Mouse (Mus musculus): ENCODE results near the gene Pknox2.

Gene Pknox2

DNA sequence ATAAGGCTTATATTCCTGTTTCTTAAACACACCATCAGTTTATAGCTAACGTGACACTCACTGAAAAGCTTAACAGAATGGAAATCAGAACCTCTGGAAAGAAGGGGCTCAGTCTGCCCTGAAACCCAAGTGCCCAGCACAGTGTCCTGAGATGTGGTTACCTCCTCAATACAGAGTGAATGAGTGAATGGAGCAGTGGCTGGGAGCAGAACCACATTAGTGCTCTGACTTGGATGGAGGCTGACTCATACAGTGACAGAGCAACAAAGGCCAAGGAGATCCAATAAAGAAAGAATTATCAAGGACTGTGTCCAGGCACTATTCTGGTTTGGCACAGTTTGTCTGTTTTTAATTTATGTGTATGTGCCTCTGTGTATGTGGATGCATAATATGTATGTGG, 101.3 kb downstream of the Pknox2 start:
- TF ChIP-seq CTCF (conservative IDR thresholded peaks at IDR 0.05; ENCODE audit: low read length) (no peak), POU5F1 (IDR thresholded peaks at IDR 0.05; ENCODE audit: borderline replicate concordance, low read length) (no peak), NANOG (IDR thresholded peaks at IDR 0.05; ENCODE audit: borderline replicate concordance, low read length) (no peak)
- Histone ChIP-seq H3K9me3 (ENCODE audit: low read length) (no peaks in the 10 kb centered on the region), H3K36me3 (ENCODE audit: insufficient read depth, low read length) (no peaks in the 10 kb centered on the region), H3K27me3 (ENCODE audit: insufficient read depth, low read length) (peaks cover 5% of the 10 kb centered on the region), H3K4me3 (replicated peaks; ENCODE audit: low read length) (no peak overlapping the region), H3K4me1 (replicated peaks; ENCODE audit: low read depth, low read length) (peaks cover 24% of the 10 kb centered on the region)

DNA sequence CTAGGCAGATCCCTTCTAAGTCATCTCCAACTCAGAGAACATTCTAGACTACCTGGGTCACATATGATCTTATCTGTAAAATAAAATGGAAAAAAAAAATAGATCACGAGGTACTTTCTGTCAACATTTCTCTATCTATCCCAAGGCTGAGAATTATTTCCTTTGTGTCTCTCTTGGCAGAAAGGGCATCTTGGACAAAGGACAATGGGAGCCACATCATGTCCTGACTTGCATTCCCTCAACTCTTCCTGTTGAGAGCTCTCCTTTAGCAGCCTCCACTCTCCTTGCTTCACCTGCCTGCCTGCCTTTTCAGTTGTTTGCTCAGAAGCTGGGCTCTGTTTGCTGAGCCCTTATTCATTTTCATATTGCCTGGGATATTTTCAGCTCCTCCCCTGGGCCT, 103.0 kb downstream of the Pknox2 start:
- no peaks in the 10 kb centered on the region for H3K36me3 ChIP-seq (ENCODE audit: insufficient read depth, low read length)
- peaks cover 2% of the 10 kb centered on the region; the same call in 1 of the 2 replicates for H3K27me3 ChIP-seq (ENCODE audit: insufficient read depth, low read length)
- H3K9me3 ChIP-seq (ENCODE audit: low read length), result no peaks in the 10 kb centered on the region
- TF ChIP-seq POU5F1 (IDR thresholded peaks at IDR 0.05; ENCODE audit: borderline replicate concordance, low read length) (no peak), CTCF (conservative IDR thresholded peaks at IDR 0.05; ENCODE audit: low read length) (no peak), NANOG (IDR thresholded peaks at IDR 0.05; ENCODE audit: borderline replicate concordance, low read length) (no peak)
- peaks cover 21% of the 10 kb centered on the region for H3K4me1 ChIP-seq (replicated peaks; ENCODE audit: low read depth, low read length)
- H3K4me3 ChIP-seq (replicated peaks; ENCODE audit: low read length), result no peak overlapping the region

DNA sequence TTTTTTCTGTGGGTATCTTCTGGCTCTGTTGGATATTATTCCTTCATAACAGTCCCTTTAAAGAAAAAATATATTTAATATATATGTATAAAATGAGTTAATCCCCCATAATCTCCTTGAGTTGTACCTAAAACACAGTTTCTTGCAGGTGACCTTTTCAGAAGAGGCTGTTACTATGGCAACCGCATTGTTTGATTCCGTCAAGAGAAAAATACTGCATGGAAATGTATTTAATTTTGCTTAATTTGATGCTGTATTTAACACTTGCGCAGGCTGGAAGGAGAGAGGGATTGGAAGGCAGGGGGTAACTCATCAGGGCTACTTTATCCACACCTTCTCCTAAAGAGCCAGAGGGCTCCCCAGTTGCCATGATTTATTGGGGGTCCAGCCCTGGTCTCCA, 108.3 kb downstream of the Pknox2 start:
- TF ChIP-seq POU5F1 (IDR thresholded peaks at IDR 0.05; ENCODE audit: borderline replicate concordance, low read length) (no peak), NANOG (IDR thresholded peaks at IDR 0.05; ENCODE audit: borderline replicate concordance, low read length) (no peak), CTCF (conservative IDR thresholded peaks at IDR 0.05; ENCODE audit: low read length) (no peak)
- no peaks in the 10 kb centered on the region for H3K27me3 ChIP-seq (ENCODE audit: insufficient read depth, low read length)
- H3K4me1 ChIP-seq (replicated peaks; ENCODE audit: low read depth, low read length), result no peaks in the 10 kb centered on the region
- H3K9me3 ChIP-seq (ENCODE audit: low read length), result no peaks in the 10 kb centered on the region
- no peak overlapping the region for H3K4me3 ChIP-seq (replicated peaks; ENCODE audit: low read length)
- no peaks in the 10 kb centered on the region for H3K36me3 ChIP-seq (ENCODE audit: insufficient read depth, low read length)

DNA sequence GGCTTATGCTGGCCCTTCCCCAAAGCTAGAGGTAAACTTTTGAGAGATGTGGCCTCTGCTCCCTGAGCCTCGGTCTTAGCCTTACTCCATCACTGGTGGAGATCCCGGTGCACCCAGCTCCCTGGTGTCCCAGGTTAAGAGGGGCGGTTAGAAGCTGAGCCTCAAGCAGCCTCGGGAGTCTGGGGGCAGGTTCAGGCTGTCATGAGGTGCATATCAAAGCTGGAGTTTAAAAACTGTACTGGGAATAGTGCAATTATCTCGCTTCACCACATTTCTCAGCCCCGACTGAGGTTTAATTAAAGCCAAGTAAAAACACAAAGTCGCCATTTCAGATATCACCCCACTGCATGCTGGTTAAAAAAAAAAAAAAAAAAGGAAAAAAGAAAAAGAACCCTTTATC, 108.8 kb downstream of the Pknox2 start:
- no peak overlapping the region for H3K4me3 ChIP-seq (replicated peaks; ENCODE audit: low read length)
- H3K4me1 ChIP-seq (replicated peaks; ENCODE audit: low read depth, low read length), result no peaks in the 10 kb centered on the region
- TF ChIP-seq POU5F1 (IDR thresholded peaks at IDR 0.05; ENCODE audit: borderline replicate concordance, low read length) (no peak), CTCF (conservative IDR thresholded peaks at IDR 0.05; ENCODE audit: low read length) (no peak), NANOG (IDR thresholded peaks at IDR 0.05; ENCODE audit: borderline replicate concordance, low read length) (no peak)
- no peaks in the 10 kb centered on the region for H3K36me3 ChIP-seq (ENCODE audit: insufficient read depth, low read length)
- H3K27me3 ChIP-seq (ENCODE audit: insufficient read depth, low read length), result no peaks in the 10 kb centered on the region
- no peaks in the 10 kb centered on the region for H3K9me3 ChIP-seq (ENCODE audit: low read length)

DNA sequence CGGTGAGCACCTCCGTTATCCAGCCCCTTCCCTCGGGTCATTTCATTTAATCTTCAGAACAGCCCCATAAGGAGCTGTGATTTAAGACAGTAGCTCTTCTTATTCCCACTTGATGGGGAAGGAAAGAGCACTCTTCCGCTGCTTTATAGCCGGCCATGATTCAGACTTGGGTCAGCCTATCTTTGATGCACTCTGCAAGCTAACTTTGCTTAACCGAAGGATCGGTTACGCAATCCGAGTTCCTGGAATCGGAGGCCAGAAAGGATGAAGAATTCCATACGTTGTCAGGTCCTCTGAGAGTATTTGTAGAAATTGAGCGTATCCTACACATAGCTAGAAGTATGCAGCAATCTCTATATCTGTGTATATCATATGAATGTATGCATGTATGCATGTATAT, 109.8 kb downstream of the Pknox2 start:
- Histone ChIP-seq H3K4me3 (replicated peaks; ENCODE audit: low read length) (no peak overlapping the region), H3K27me3 (ENCODE audit: insufficient read depth, low read length) (no peaks in the 10 kb centered on the region), H3K9me3 (ENCODE audit: low read length) (no peaks in the 10 kb centered on the region), H3K36me3 (ENCODE audit: insufficient read depth, low read length) (no peaks in the 10 kb centered on the region), H3K4me1 (replicated peaks; ENCODE audit: low read depth, low read length) (no peaks in the 10 kb centered on the region)
- no peak for TF ChIP-seq CTCF (conservative IDR thresholded peaks at IDR 0.05; ENCODE audit: low read length)
- TF ChIP-seq POU5F1 (IDR thresholded peaks at IDR 0.05; ENCODE audit: borderline replicate concordance, low read length), result no peak
- no peak for TF ChIP-seq NANOG (IDR thresholded peaks at IDR 0.05; ENCODE audit: borderline replicate concordance, low read length)

DNA sequence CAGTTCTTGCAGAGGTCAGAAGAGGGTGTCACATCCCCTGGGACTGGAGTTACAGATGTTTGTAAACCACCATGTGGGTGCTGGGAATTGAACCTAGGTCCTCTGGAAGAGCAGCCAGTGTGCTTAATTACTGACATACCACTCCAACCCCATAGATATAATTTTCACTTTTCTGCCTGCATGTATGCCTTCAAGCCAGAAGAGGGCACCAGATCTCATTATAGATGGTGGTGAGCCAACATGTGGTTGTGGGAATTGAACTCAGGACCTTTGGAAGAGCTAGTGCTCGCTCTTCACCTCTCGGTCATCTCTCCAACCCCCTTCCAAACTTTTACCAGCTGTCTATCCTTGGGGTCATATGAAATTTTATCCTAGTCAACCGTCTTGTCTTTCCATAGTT, 112.0 kb downstream of the Pknox2 start:
- no peak for TF ChIP-seq CTCF (conservative IDR thresholded peaks at IDR 0.05; ENCODE audit: low read length)
- no peak for TF ChIP-seq POU5F1 (IDR thresholded peaks at IDR 0.05; ENCODE audit: borderline replicate concordance, low read length)
- TF ChIP-seq NANOG (IDR thresholded peaks at IDR 0.05; ENCODE audit: borderline replicate concordance, low read length), result no peak
- Histone ChIP-seq H3K36me3 (ENCODE audit: insufficient read depth, low read length) (no peaks in the 10 kb centered on the region), H3K9me3 (ENCODE audit: low read length) (no peaks in the 10 kb centered on the region), H3K4me1 (replicated peaks; ENCODE audit: low read depth, low read length) (peaks cover 6% of the 10 kb centered on the region; the same call in 1 of the 2 replicates), H3K4me3 (replicated peaks; ENCODE audit: low read length) (no peak overlapping the region), H3K27me3 (ENCODE audit: insufficient read depth, low read length) (no peaks in the 10 kb centered on the region; the same call in 1 of the 2 replicates)

DNA sequence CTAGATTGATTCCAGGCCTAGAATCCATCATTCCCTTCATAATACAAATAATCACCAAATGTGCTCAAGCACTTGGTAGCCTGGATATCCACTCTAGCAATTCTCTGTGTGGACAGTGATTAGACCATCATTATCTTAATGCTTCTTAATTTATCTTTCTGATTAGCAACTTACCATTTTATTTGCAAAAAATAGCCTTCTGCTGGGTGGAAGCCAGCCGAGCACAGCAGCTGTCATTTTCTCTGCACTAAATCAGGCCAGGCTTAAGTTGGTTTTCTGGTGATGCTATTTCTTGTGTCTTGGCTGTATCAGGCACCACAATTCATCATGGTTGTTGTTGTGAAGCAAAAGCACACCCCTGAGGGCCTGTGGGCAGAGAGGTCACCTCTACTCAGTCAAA, 112.9 kb downstream of the Pknox2 start:
- TF ChIP-seq POU5F1 (IDR thresholded peaks at IDR 0.05; ENCODE audit: borderline replicate concordance, low read length) (no peak), NANOG (IDR thresholded peaks at IDR 0.05; ENCODE audit: borderline replicate concordance, low read length) (no peak), CTCF (conservative IDR thresholded peaks at IDR 0.05; ENCODE audit: low read length) (no peak)
- H3K27me3 ChIP-seq (ENCODE audit: insufficient read depth, low read length), result peaks cover 2% of the 10 kb centered on the region; the same call in 1 of the 2 replicates

DNA sequence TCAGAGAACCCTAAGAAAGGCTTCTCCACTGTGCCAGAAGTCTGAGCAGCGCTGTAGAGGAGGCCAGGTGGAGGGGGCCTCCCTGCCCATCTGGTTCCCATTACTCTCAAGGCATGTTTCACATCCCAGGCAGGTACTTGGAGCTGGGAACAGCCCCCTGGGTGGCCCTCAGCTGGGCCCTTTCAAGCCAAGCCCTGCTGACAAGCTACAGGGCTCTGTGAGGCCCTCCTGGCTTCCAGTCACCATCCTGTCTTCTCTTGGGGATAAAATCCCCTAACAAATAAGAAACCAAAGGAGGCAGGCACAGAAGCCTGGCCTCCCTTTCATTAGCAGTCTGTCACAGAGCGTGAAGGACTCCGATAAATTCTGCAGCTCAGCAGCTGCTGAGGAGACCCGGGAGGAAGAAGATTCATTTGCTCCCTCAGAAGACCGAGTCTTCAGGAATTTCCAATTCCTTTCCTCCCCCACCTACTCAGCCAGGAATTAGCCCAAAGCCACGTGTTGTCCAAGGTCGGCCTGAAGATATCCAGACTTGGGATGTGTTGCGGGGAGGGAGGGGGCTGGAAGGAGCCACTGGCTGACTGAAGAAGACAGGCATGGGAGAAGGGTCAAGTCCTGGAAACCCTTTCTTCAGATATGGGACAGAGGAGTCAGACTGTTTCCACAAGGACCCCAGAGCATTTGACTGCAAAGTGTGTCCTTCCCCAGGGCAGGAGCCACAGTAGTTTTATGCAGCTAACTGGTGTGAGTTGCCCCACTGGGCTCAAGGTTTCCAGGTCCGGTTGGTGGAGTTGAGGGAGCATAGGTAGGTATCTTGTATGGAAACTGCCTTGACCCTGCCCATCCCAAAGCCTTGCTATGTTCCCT, 116.6 kb downstream of the Pknox2 start:
- peaks cover 27% of the 10 kb centered on the region for H3K4me1 ChIP-seq (replicated peaks; ENCODE audit: low read depth, low read length)
- no peaks in the 10 kb centered on the region for H3K9me3 ChIP-seq (ENCODE audit: low read length)
- TF ChIP-seq NANOG (IDR thresholded peaks at IDR 0.05; ENCODE audit: borderline replicate concordance, low read length), result no peak
- no peak for TF ChIP-seq POU5F1 (IDR thresholded peaks at IDR 0.05; ENCODE audit: borderline replicate concordance, low read length)
- TF ChIP-seq CTCF (conservative IDR thresholded peaks at IDR 0.05; ENCODE audit: low read length), result no peak
- H3K4me3 ChIP-seq (replicated peaks; ENCODE audit: low read length), result no peak overlapping the region
- peaks cover 6% of the 10 kb centered on the region for H3K27me3 ChIP-seq (ENCODE audit: insufficient read depth, low read length)
- no peaks in the 10 kb centered on the region for H3K36me3 ChIP-seq (ENCODE audit: insufficient read depth, low read length)

More for the DNA sequence above, 112.9 kb downstream of the Pknox2 start:
- H3K36me3 ChIP-seq (ENCODE audit: insufficient read depth, low read length), result no peaks in the 10 kb centered on the region
- H3K4me3 ChIP-seq (replicated peaks; ENCODE audit: low read length), result no peak overlapping the region
- no peaks in the 10 kb centered on the region for H3K9me3 ChIP-seq (ENCODE audit: low read length)
- H3K4me1 ChIP-seq (replicated peaks; ENCODE audit: low read depth, low read length), result peaks cover 6% of the 10 kb centered on the region; the same call in 1 of the 2 replicates

All from E14TG2a.4 (cell line).